Mouse (Mus musculus): ENCODE measurements at regions not wholly inside any gene's neighbourhood (a gene's known extent, or its start where the extent isn't known, plus 50 kb on each side); places are given as distances from the start of the nearest gene placed in this dataset.

DNA sequence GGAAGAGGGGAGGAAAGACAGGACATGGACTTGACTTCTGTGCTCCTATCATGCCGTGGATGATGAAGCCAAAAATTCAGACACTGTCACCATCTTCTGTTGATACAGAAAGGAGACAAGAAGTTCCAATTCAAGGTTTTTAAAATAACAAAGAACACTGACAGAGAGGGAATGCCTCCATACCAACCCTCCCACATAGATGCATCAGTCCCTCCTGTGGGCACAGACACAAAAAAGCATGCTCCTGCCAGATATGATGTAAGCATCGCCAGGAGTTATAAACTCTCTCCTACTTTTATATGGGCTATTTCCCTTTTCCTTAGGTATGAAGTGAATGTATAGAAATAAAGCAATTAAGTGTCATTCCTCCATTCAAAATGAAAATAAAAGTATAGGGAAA is 229.6 kb upstream of the Gm10306 start:
- TF ChIP-seq CTCF (IDR thresholded peaks at IDR 0.05) (no peak), EP300 (IDR thresholded peaks at IDR 0.05) (no peak)
